Mouse (Mus musculus) hematopoietic multipotent progenitor cell, adult 10-12 weeks (in vitro differentiated cells): ENCODE measurements around the gene Tfip11. TPM values are rescaled to one million over a fixed set of nuclear protein-coding genes. Genes with fewer than 3 reads are reported as not detected.

Source experiments
- polyA plus RNA-seq: library from polyadenylated mRNA; stranded (reverse); fragments of >175 nt; gene quantifications from 2 replicates; pipeline ENCODE4 v1.2.3, GENCODE M21; 2012; ENCODE audit warnings: low replicate concordance

Gene Tfip11
- 35.2 and 37.5 TPM in 2 replicates for polyA plus RNA-seq

DNA sequence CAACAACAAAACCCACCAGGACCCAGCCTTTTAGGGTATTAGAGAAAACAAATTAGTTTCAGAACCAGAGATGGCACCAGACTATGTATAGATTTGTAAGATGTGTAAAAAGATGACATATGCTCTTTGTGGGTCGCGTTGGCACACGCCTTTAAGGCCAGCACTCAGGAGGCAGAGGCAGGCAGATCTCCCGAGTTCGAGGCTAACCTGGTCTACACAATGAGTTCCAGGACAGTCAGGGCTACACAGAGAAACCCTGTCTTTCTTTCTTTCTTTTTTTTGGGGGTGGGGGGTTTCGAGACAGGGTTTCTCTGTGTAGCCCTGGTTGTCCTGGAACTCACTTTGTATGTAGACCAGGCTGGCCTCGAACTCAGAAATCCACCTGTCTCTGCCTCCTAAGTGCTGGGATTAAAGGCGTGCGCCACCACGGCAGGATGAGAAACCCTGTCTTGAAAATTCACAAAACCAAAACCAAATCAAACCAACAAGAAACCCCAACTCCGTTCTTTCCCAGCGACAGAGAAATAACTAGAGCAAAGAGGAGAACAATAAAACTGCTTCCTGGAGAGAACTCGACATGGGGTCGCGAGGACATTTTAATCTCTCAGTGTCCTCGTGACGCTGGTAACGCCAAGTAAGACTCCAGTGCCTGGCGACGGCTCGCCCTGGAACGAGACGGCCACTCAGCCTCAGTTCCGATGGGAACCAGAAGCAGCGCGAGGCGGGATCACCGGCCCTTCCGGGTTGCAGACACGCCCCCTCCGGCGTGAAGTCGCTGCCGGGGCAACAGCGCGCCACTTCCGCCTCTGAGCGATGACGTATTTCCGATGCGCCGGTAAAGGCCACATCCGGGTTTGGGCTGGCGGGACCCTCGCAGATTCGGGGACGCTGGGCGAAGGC lies at the start of gene Tfip11:
Tfip11 (plus strand) TSS at position 813 of the 900 bp plus-strand sequence.

GRCm38 (mm10) chr5:112342463-112343204 lies 16.5 kb downstream of the Tfip11 start, which contains the start of the genes Srrd and Hps4:
Srrd (minus strand) TSS chr5:112343040.
Hps4 (plus strand) TSS chr5:112343083.

DNA sequence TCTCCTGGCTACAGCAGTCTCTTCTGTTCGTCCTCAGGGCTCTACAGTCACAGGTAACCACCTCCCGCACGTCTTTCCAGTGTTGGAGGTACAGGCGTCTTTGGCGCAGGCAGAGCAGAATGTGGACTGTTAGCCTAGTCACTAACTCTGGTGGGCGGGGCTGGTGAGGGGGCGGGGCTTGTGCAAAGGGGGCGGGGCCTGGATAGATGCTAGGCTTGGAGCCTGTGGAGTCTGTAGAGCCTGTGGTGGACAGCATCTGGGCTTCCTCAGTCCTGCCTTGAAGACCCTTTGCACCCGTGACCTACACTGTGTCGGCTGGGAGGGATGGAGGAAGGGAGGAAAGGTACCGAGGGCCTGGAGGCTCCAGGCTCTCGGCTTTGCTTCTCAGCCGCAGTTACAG lies 29.8 kb downstream of the Tfip11 start, which contains the start of gene Gm6583:
Gm6583 (minus strand) TSS at position 124 of the 400 bp plus-strand sequence.

Other genes with a start within 250 kb of the Tfip11 start
- 1.7 and 3.7 TPM in 2 replicates for gene Cryba4, start 73.8 kb upstream of the Tfip11 start, polyA plus RNA-seq
- 0.33 and 2.0 TPM in 2 replicates for gene Crybb1, start 70.5 kb upstream of the Tfip11 start, polyA plus RNA-seq
- 134 and 156 TPM in 2 replicates for gene Tpst2, start 49.7 kb upstream of the Tfip11 start, polyA plus RNA-seq
- 8.7 and 20.7 TPM in 2 replicates for gene Srrd, start 16.7 kb downstream of the Tfip11 start, polyA plus RNA-seq
- gene Hps4, start 16.7 kb downstream of the Tfip11 start, polyA plus RNA-seq = 14.3 and 39.3 TPM in 2 replicates
- 0.04 TPM in 1 of 2 replicates, not detected in the other for gene Gm6583, start 29.7 kb downstream of the Tfip11 start, polyA plus RNA-seq
- 0.13 TPM in 1 of 2 replicates, not detected in the other for gene Asphd2, start 68.5 kb downstream of the Tfip11 start, polyA plus RNA-seq
- gene Gm6588, start 123.1 kb downstream of the Tfip11 start, polyA plus RNA-seq = not detected in 2 replicates